Mouse (Mus musculus): ENCODE results near the gene Tbl3.

DNA sequence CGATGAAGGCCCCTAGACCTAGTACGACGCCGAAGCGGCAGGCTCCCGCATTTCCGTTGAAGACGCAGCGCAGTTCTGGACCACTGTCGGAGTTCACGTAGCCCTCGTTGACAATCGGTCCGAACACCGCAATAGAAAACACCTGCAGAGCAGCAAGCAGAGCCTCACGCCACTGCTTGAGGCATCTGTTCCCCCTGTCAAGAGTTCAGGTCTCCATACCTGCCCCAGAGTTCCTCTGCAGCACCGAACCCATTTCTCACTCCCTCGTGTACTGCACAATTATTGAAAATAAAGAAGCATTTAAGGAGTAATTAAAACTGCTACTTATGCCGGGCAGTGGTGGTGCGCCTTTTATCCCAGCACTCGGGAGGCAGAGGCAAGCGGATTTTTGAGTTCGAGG lies 19.9 kb downstream of the Tbl3 start:
- TF ChIP-seq SRF (IDR thresholded peaks at IDR 0.05; ENCODE audit: control insufficient read depth, insufficient read length, low read depth) (no peak), POLR2A (IDR thresholded peaks at IDR 0.05; ENCODE audit: insufficient read length, low read depth) (no peak), USF1 (IDR thresholded peaks at IDR 0.05; ENCODE audit: low read depth) (no peak), E2F4 (IDR thresholded peaks at IDR 0.05; ENCODE audit: insufficient read depth) (no peak)

Measured in myocyte (in vitro differentiated cells).